Mouse (Mus musculus): ENCODE results near the gene Gm12394. TPM values are rescaled to one million over a fixed set of nuclear protein-coding genes. Genes with fewer than 3 reads are reported as not detected.
"Not testable (repeated sequence)": the region's sequence is repeated elsewhere in the genome, so short reads cannot be mapped to it uniquely, and the experiment has no call there.

Gm12394 gene
- not detected for total RNA-seq (2021)

- DNase-seq; intact Hi-C loops (cut with DNase I): not testable (repeated sequence)
Measured at GRCm38 (mm10) chr4:42856671-42857070, at the start of gene Gm12394. Gene Gm12394 (minus strand): TSS chr4:42856771.

- DNase-seq = no peak
- intact Hi-C loops (cut with DNase I) = no loop called here
Measured at GRCm38 (mm10) chr4:42904966-42905365, 48.4 kb upstream of the Gm12394 start.

GRCm38 (mm10) chr4:42904523-42904922 lies 48.0 kb upstream of the Gm12394 start:
- intact Hi-C loops (cut with DNase I) = no loop called here
- no peak for DNase-seq

GRCm38 (mm10) chr4:42903942-42904341 lies 47.4 kb upstream of the Gm12394 start:
- no peak for DNase-seq
- intact Hi-C loops (cut with DNase I) = no loop called here

- no peak for DNase-seq
- intact Hi-C loops (cut with DNase I) = no loop called here
Measured at GRCm38 (mm10) chr4:42902730-42903129, 46.2 kb upstream of the Gm12394 start.

- no peak for DNase-seq
- intact Hi-C loops (cut with DNase I) = no loop called here
Measured at GRCm38 (mm10) chr4:42902174-42902573, 45.6 kb upstream of the Gm12394 start.

GRCm38 (mm10) chr4:42900878-42901277 lies 44.3 kb upstream of the Gm12394 start:
- intact Hi-C loops (cut with DNase I) = no loop called here
- DNase-seq = no peak

GRCm38 (mm10) chr4:42898914-42899313 lies 42.3 kb upstream of the Gm12394 start:
- intact Hi-C loops (cut with DNase I) = no loop called here
- DNase-seq = no peak

GRCm38 (mm10) chr4:42895118-42895517 lies 38.5 kb upstream of the Gm12394 start:
- no peak for DNase-seq
- intact Hi-C loops (cut with DNase I) = no loop called here

GRCm38 (mm10) chr4:42891176-42891575 lies 34.6 kb upstream of the Gm12394 start:
- intact Hi-C loops (cut with DNase I) = no loop called here
- no peak for DNase-seq

GRCm38 (mm10) chr4:42888806-42889205 lies 32.2 kb upstream of the Gm12394 start:
- intact Hi-C loops (cut with DNase I) = no loop called here
- DNase-seq = no peak

GRCm38 (mm10) chr4:42886926-42887325 lies 30.4 kb upstream of the Gm12394 start:
- intact Hi-C loops (cut with DNase I) = no loop called here
- no peak for DNase-seq

GRCm38 (mm10) chr4:42880677-42880948 lies 24.0 kb upstream of the Gm12394 start:
- no peak for DNase-seq
- intact Hi-C loops (cut with DNase I) = no loop called here

- DNase-seq = no peak
- intact Hi-C loops (cut with DNase I) = no loop called here
Measured at GRCm38 (mm10) chr4:42879829-42880676, 23.5 kb upstream of the Gm12394 start.

- DNase-seq = no peak
- intact Hi-C loops (cut with DNase I) = loop anchor here (1.0 kb wide), 3 partner anchors 69 to 88 kb away; no protein-coding TSS in a partner anchor
Measured at GRCm38 (mm10) chr4:42877657-42878056, 21.1 kb upstream of the Gm12394 start.

- DNase-seq = peak; percentile 43 to 53
- intact Hi-C loops (cut with DNase I) = loop anchor here (1.0 kb wide), 3 partner anchors 70 to 89 kb away; no protein-coding TSS in a partner anchor
Measured at GRCm38 (mm10) chr4:42876586-42877291, 20.2 kb upstream of the Gm12394 start.

GRCm38 (mm10) chr4:42874134-42874533 lies 17.6 kb upstream of the Gm12394 start, which contains the start of gene Fam205c:
Gene Fam205c (minus strand): TSS chr4:42874234.
- intact Hi-C loops (cut with DNase I) = no loop called here
- DNase-seq = no peak

GRCm38 (mm10) chr4:42872746-42873435 lies 16.3 kb upstream of the Gm12394 start:
- no peak for DNase-seq
- intact Hi-C loops (cut with DNase I) = no loop called here

GRCm38 (mm10) chr4:42872151-42872550 lies 15.6 kb upstream of the Gm12394 start:
- no peak for DNase-seq
- intact Hi-C loops (cut with DNase I) = no loop called here

GRCm38 (mm10) chr4:42870748-42871147 lies 14.2 kb upstream of the Gm12394 start:
- intact Hi-C loops (cut with DNase I) = no loop called here
- DNase-seq = no peak

GRCm38 (mm10) chr4:42868193-42868592 lies 11.6 kb upstream of the Gm12394 start:
- DNase-seq = no peak
- intact Hi-C loops (cut with DNase I) = no loop called here
